Mouse (Mus musculus): ENCODE results near the gene Polr2j. TPM values are rescaled to one million over a fixed set of nuclear protein-coding genes. Genes with fewer than 3 reads are reported as not detected.
"Not testable (repeated sequence)": the region's sequence is repeated elsewhere in the genome, so short reads cannot be mapped to it uniquely, and the experiment has no call there.

Polr2j gene
- polyA plus RNA-seq, 1 experiment from 2014 or later, result 236 TPM

DNA sequence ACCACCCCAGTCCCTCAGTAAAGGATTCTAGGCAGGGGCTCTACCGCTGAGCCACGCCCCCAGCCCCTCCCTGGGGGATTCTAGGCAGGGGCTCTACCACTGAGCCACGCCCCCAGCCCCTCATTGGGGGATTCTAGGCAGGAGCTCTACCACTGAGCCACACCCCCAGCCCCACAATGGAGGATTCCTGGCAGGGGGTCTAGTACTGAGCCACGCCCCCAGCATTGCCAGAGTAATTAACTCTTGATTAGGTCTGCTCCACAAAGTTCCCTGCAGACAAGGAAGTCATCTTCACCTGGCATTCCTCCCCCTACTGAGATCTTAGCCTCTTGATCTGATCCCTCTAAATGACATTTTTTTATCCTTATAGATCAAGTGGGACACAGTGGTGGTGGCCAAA lies 2.9 kb upstream of the Polr2j start:
- not testable (repeated sequence) for H3K27ac ChIP-seq; H3K9ac ChIP-seq; H3K4me2 ChIP-seq; H3K9me3 ChIP-seq; H3K4me3 ChIP-seq; H3K27me3 ChIP-seq; ATAC-seq (ENCODE audit: low FRiP score); H3K36me3 ChIP-seq
- WGBS, result 47% methylated on average over 4 of the region's 4 CpGs
- H3K4me1 ChIP-seq (replicated peaks), result peaks cover 23% of the 10 kb centered on the region

DNA sequence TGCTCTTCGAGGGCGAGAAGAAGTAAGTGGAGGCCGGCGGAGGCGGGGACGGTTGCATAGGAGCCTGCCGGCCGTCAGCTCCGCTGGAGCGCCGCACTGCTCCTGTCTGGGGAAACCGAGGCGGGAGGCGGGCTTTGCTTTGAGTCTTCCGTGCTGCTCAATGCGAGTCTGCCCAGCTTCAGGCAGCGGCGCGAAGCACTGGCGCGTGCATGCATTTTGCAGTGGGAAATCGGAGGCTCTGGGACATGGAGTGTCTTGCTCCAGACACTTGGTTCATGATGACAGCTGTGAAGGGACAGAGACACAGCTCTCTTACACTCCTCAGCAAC lies 317 bp downstream of the Polr2j start:
- Histone ChIP-seq H3K4me2 (peak overlapping the region; percentile 92), H3K9me3 (no peaks in the 10 kb centered on the region), H3K27me3 (no peaks in the 10 kb centered on the region), H3K9ac (peak overlapping the region; percentile 91), H3K4me1 (replicated peaks) (peaks cover 26% of the 10 kb centered on the region), H3K36me3 (peaks cover 29% of the 10 kb centered on the region), H3K4me3 (peak overlapping the region; percentile 91), H3K27ac (peak overlapping the region; percentile 80)
- ATAC-seq (ENCODE audit: low FRiP score), result peak; percentile 65
- under 1% methylated on average over 22 of the region's 22 CpGs for WGBS

DNA sequence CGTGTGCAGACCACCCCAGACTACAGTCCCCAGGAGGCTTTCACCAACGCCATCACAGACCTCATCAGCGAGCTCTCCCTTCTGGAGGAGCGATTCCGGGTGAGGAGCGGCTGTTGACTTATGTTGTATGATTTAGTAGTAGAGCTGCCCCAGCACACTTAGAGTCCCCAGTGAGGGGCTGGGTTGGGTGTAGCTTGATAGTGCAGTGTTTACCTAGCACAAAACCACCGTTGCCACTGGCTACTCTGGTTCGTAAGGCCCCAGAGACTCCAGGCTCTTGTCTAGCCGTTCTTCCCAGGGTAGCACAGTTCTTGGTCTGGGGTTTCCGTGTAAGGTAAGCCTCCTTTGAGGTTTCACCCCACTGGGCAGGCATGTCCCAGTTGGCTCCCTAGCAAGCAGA lies 5.7 kb downstream of the Polr2j start:
- no peak overlapping the region for H3K9ac ChIP-seq
- ATAC-seq (ENCODE audit: low FRiP score), result no peak
- peaks cover 16% of the 10 kb centered on the region for H3K4me1 ChIP-seq (replicated peaks)
- H3K27ac ChIP-seq, result no peak overlapping the region
- 90% methylated on average over 10 of the region's 10 CpGs for WGBS
- H3K9me3 ChIP-seq, result no peaks in the 10 kb centered on the region
- H3K4me3 ChIP-seq, result no peak overlapping the region
- peaks cover 81% of the 10 kb centered on the region for H3K36me3 ChIP-seq
- no peak overlapping the region for H3K4me2 ChIP-seq
- H3K27me3 ChIP-seq, result no peaks in the 10 kb centered on the region

DNA sequence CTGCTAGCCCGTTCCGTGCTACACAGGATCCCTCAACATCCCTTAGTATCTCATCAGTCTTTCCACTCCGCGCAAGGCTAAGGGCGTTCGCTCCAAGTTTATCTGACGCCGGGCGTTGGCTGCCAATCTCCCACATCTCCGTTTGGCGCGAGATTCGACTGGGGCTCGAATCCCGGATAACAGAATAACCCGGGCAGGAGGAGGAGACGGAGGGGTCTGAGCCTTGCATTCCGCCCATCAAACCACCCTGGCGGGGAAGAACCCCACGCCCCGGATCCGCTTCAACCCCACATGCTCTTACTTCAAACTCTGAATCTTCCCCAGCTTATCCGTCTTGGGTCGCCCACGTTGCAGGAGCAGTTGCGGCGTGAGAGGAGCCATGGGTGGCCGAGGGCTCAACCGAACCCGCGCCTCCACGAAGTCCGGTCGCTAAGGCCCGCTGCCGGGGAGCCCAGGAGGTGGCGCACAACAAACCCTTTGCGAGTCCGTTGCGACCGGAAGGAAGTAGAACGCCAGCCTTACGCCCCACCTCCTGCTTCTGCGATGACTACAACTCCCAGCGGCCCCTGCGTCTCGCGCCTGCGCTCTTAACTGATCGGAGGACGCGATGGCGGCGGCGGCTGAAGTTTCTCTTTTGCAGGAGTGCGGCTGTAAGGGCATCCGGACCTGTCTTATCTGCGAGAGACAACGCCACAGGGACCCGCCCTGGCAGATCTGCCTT lies 19.3 kb downstream of the Polr2j start, which contains the start of the genes Lrwd1 and Alkbh4:
Lrwd1 (minus strand) TSS at position 504 of the 721 bp plus-strand sequence.
Alkbh4 (plus strand) TSS at position 576 of the 721 bp plus-strand sequence.
- peak within 1 kb of the TSS; percentile 61 for H3K27ac ChIP-seq
- ATAC-seq (ENCODE audit: low FRiP score), result peak; percentile 88

GRCm38 (mm10) chr5:136136292-136136990 lies 20.0 kb downstream of the Polr2j start:
- no peak for ATAC-seq (ENCODE audit: low FRiP score)
- 13% methylated on average over 20 of the region's 20 CpGs for WGBS
- Histone ChIP-seq H3K4me2 (peak overlapping the region; percentile 85), H3K27me3 (no peaks in the 10 kb centered on the region), H3K36me3 (peaks cover 60% of the 10 kb centered on the region), H3K9ac (peak overlapping the region; percentile 85), H3K27ac (peak overlapping the region; percentile 61; the same call in 1 of the 2 replicates), H3K4me3 (peak overlapping the region; percentile 62), H3K4me1 (replicated peaks) (peaks cover 25% of the 10 kb centered on the region), H3K9me3 (no peaks in the 10 kb centered on the region)

More for the DNA sequence above, 19.3 kb downstream of the Polr2j start, which contains the start of the genes Lrwd1 and Alkbh4:
- under 1% methylated on average over 59 of the region's 60 CpGs for WGBS
- peaks cover 57% of the 10 kb centered on the region for H3K36me3 ChIP-seq
- H3K27me3 ChIP-seq, result no peaks in the 10 kb centered on the region
- no peaks in the 10 kb centered on the region for H3K9me3 ChIP-seq
- H3K4me1 ChIP-seq (replicated peaks), result peaks cover 25% of the 10 kb centered on the region
- H3K4me3 ChIP-seq, result peak within 1 kb of the TSS; percentile 62
- peak within 1 kb of the TSS; percentile 85 for H3K9ac ChIP-seq
- H3K4me2 ChIP-seq, result peak within 1 kb of the TSS; percentile 85

DNA sequence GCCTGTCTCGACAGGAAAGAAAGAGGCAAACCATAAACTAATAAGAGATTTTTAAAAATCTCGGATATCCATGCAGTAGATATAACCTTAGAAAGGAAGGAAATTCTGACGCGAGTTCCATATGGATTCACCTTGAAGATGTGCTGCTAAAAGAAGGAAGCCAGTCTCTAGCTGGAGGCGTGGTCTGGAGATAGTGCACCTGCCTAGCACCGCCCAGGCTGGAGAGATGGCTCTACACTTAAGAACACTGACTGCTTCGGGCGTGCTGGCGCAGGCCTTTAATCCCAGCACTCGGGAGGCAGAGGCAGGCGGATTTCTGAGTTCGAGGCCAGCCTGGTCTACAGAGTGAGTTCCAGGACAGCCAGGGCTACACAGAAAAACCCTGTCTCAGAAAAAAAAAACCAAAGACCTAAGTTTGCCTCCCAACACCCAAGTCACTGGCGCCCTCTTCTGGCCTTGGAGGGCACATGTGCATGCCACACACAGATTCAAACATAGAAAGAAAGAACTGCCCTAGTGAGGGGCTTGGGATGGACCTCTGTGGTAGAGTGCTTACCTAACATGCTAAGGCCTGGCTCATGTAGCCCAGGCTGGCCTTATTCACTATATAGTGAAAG lies 21.3 kb downstream of the Polr2j start:
- ATAC-seq (ENCODE audit: low FRiP score), result no peak
- Histone ChIP-seq H3K27ac (no peak overlapping the region), H3K36me3 (peaks cover 60% of the 10 kb centered on the region), H3K9me3 (no peaks in the 10 kb centered on the region), H3K4me3 (no peak overlapping the region), H3K9ac (no peak overlapping the region), H3K4me1 (replicated peaks) (peaks cover 25% of the 10 kb centered on the region), H3K27me3 (no peaks in the 10 kb centered on the region), H3K4me2 (no peak overlapping the region)
- WGBS, result 75% methylated on average over 13 of the region's 13 CpGs

- 96% methylated on average over 13 of the region's 13 CpGs for WGBS
- no peaks in the 10 kb centered on the region for H3K9me3 ChIP-seq
- peaks cover 46% of the 10 kb centered on the region for H3K36me3 ChIP-seq
- no peak overlapping the region for H3K4me3 ChIP-seq
- no peak overlapping the region for H3K4me2 ChIP-seq
- H3K27ac ChIP-seq, result no peak overlapping the region
- H3K9ac ChIP-seq, result no peak overlapping the region
- no peaks in the 10 kb centered on the region for H3K27me3 ChIP-seq
- peaks cover 24% of the 10 kb centered on the region for H3K4me1 ChIP-seq (replicated peaks)
- ATAC-seq (ENCODE audit: low FRiP score), result no peak
These were observed 23.0 kb downstream of the Polr2j start for GRCm38 (mm10) chr5:136139393-136139792.

DNA sequence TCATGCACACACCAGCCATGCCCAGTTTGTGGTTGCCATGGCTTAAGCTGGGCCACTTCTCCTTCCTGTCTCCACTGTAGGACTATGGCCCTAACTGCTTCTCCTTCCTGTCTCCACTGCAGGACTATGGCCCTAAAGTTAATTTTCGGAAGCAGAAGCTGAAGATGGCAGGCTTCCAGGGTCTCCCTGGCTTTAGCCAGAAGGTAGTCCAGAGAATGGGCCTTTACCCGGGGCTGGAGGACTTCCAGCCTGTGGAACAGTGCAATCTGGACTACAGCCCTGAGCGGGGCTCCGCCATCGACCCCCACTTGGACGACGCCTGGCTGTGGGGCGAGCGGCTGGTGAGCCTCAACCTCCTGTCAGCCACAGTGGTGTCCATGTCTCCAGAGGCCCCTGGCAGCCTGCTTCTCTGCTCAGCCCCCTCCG lies 23.6 kb downstream of the Polr2j start:
- Histone ChIP-seq H3K4me1 (replicated peaks) (peaks cover 17% of the 10 kb centered on the region), H3K9me3 (no peaks in the 10 kb centered on the region), H3K4me2 (no peak overlapping the region), H3K4me3 (no peak overlapping the region), H3K27me3 (no peaks in the 10 kb centered on the region), H3K36me3 (peaks cover 46% of the 10 kb centered on the region), H3K27ac (no peak overlapping the region), H3K9ac (no peak overlapping the region)
- 94% methylated on average over 10 of the region's 10 CpGs for WGBS
- no peak for ATAC-seq (ENCODE audit: low FRiP score)

GRCm38 (mm10) chr5:136142746-136143145 lies 26.3 kb downstream of the Polr2j start:
- Histone ChIP-seq H3K27me3 (no peaks in the 10 kb centered on the region), H3K36me3 (peaks cover 46% of the 10 kb centered on the region), H3K9ac (no peak overlapping the region), H3K4me3 (no peak overlapping the region), H3K4me2 (no peak overlapping the region), H3K4me1 (replicated peaks) (peaks cover 4% of the 10 kb centered on the region; the same call in 1 of the 2 replicates), H3K27ac (no peak overlapping the region), H3K9me3 (no peaks in the 10 kb centered on the region)
- WGBS, result 89% methylated on average over 5 of the region's 5 CpGs
- no peak for ATAC-seq (ENCODE audit: low FRiP score)

GRCm38 (mm10) chr5:136143161-136143755 lies 26.8 kb downstream of the Polr2j start:
- WGBS, result 92% methylated on average over 6 of the region's 6 CpGs
- Histone ChIP-seq H3K27ac (no peak overlapping the region), H3K36me3 (peaks cover 44% of the 10 kb centered on the region), H3K9me3 (no peaks in the 10 kb centered on the region), H3K9ac (no peak overlapping the region), H3K27me3 (no peaks in the 10 kb centered on the region), H3K4me2 (no peak overlapping the region), H3K4me3 (no peak overlapping the region), H3K4me1 (replicated peaks) (peaks cover under 1% of the 10 kb centered on the region; the same call in 1 of the 2 replicates)
- no peak for ATAC-seq (ENCODE audit: low FRiP score)

DNA sequence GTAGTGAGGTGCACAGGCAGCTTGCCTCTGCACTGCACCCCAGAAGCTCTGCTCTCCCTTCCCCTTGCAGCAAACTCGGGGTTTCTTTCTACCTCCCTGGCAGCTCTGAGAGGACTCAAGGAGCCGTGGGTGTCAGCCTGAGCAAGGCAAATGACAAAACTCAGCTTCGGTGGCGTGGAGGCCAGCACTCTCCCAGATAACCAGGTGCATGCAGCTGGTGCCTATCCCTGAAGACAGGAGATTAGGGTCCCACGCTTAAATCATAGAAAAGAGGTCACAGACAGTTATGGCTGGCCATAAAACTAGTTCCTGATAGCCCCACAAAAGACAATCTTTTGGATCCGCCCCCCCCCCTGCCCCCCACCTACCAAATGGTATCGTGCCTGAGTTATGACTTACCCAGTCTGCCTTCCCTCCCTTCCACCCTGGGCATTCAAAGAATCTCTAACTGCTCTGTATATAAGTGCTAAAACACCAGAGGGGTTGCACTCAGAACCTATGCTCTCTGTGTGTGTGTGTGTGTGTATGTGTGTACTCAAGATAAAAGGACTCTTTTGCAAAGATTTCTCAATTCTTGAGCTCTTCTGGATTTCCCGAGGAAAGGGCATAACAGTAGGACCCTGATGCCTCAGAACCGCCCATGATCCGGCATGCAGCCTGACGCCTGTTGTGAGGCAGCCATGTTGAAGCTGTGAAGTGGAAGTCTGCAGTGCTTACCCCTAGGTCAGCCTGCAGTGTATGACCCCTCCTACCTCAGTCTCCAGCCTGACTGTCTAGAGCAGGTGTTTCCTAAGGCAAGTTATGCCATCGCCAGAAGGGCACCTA lies 28.4 kb downstream of the Polr2j start:
- 79% methylated on average over 12 of the region's 12 CpGs for WGBS
- Histone ChIP-seq H3K4me3 (no peak overlapping the region), H3K9me3 (no peaks in the 10 kb centered on the region), H3K4me1 (replicated peaks) (no peaks in the 10 kb centered on the region), H3K27ac (no peak overlapping the region), H3K4me2 (no peak overlapping the region), H3K36me3 (peaks cover 28% of the 10 kb centered on the region), H3K9ac (0 out of 2 replicates have a peak overlapping the region, but pooled peaks have one; percentile 19), H3K27me3 (no peaks in the 10 kb centered on the region)
- no peak for ATAC-seq (ENCODE audit: low FRiP score)

Measured in hindbrain, embryonic 13.5 days (tissue).